Mouse (Mus musculus) hindbrain, embryonic 11.5 days (tissue): ENCODE measurements around the gene Gpr19. TPM values are rescaled to one million over a fixed set of nuclear protein-coding genes. Genes with fewer than 3 reads are reported as not detected.

ENCODE experiments used
- ATAC-seq: fragments of 200-750 bp; cut with Nextera tagmentation; 2 replicates; pipeline ENCODE4 v1.8.0; 2017; ENCODE audit warnings: mild to moderate bottlenecking, moderate TSS enrichment, moderate library complexity; ENCODE audit not compliant: low FRiP score
- DNase-seq: peaks from one replicate; pipeline ENCODE4 v3.0.0-alpha.2; 2015; ENCODE audit warnings: low spot score
- H3K27ac ChIP-seq: fragments of 300-500 bp; sonication (generic); 2 replicates; pipeline ENCODE4 v1.5.1; 2014; ENCODE audit warnings: mild to moderate bottlenecking, low read depth, low read length
- H3K27me3 ChIP-seq: fragments of 300-500 bp; sonication (generic); 2 replicates; pipeline ENCODE4 v1.6.1; 2014; ENCODE audit warnings: mild to moderate bottlenecking, low read length, moderate library complexity, mixed read lengths; ENCODE audit not compliant: control insufficient read depth, insufficient read depth
- H3K36me3 ChIP-seq: fragments of 300-500 bp; sonication (generic); 2 replicates; pipeline ENCODE4 v1.6.1; 2014; ENCODE audit warnings: mild to moderate bottlenecking, low read length, moderate library complexity, mixed read lengths; ENCODE audit not compliant: control insufficient read depth, insufficient read depth
- H3K4me1 ChIP-seq: fragments of 300-500 bp; sonication (generic); replicated peaks from 2 replicates; pipeline ENCODE4 v1.6.1; 2014; ENCODE audit warnings: low read length, mixed read lengths; ENCODE audit not compliant: control insufficient read depth, insufficient read depth
- H3K4me2 ChIP-seq: fragments of 300-500 bp; sonication (generic); replicated peaks from 2 replicates; pipeline ENCODE4 v1.6.1; 2014; ENCODE audit warnings: mild to moderate bottlenecking, low read depth, low read length
- H3K4me3 ChIP-seq: fragments of 300-500 bp; sonication (generic); 2 replicates; pipeline ENCODE4 v1.5.1; 2014; ENCODE audit warnings: low read depth, low read length
- H3K9ac ChIP-seq: fragments of 300-500 bp; sonication (generic); 2 replicates; pipeline ENCODE4 v1.6.1; 2014; ENCODE audit warnings: low read depth, low read length
- H3K9me3 ChIP-seq: fragments of 300-500 bp; sonication (generic); 2 replicates; pipeline ENCODE4 v1.6.1; 2016; ENCODE audit warnings: low read length; ENCODE audit not compliant: control insufficient read depth
- WGBS: fragments of 180-500 bp; shearing (Covaris S2); extraction: QIAGEN DNeasy Blood & Tissue Kit; methylation state at CpG from one replicate; pipeline ENCODE4 v1.1.7; 2014; 5-methylcytosine and 5-hydroxymethylcytosine counted together
- polyA plus RNA-seq: library from polyadenylated mRNA; unstranded; fragments of >200 nt; fragmentation: Nextera tagmentation; extraction: Ambion mirVana; gene quantifications from 2 replicates; pipeline ENCODE4 v1.2.1, GENCODE M21; 2014

The Gpr19 gene
- polyA plus RNA-seq, 1 experiment from 2014 or later = 27.7 TPM

DNA sequence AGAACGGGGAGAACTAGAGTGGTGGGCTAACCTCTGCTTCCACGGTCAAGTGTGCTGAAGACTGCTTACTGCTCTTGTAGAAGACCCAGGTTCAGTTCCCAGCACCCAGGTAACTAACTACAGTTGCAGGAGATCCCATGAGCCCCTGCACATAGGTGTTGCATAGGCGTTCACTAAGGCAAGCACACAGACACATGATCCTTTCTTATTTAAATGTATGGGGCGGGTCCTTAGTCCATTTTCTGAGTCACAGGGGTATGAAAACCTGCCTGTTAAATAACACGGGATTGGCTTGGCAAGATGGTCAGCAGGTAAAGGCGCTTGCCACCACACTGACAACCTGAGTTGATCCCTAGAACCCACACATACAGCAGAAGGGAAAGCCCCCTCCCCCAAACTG is 39.4 kb downstream of the Gpr19 start:
- H3K36me3 ChIP-seq = no peaks in the 10 kb centered on the region
- WGBS = 86% methylated on average over 6 of the region's 6 CpGs
- DNase-seq (no peak), ATAC-seq (no peak)
- H3K9ac ChIP-seq = no peak overlapping the region
- no peak overlapping the region for H3K27ac ChIP-seq
- H3K4me3 ChIP-seq = no peak overlapping the region
- no peak overlapping the region for H3K4me2 ChIP-seq
- no peaks in the 10 kb centered on the region for H3K27me3 ChIP-seq
- no peaks in the 10 kb centered on the region for H3K9me3 ChIP-seq
- H3K4me1 ChIP-seq = peaks cover 5% of the 10 kb centered on the region; the same call in 1 of the 2 replicates

DNA sequence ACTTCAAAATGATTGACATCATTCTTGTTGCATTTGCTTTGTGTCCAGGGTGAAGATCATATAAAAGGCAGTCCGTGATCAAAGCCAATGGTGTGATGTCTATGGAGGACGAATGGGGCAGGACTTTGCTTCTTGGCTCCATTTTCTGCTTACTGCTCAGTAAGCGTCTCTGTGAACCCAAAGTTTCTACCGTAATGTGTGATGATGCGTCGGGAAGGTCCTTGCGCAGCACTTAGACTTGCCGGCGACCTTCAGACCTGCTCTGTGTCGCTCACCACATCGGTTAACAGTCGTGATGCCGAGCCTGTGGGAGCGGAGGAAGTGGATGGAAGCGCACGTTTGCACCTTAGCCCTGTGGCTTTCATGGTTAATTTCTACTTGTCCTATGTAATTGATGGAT is 42.5 kb downstream of the Gpr19 start:
- WGBS = 87% methylated on average over 16 of the region's 16 CpGs

DNA sequence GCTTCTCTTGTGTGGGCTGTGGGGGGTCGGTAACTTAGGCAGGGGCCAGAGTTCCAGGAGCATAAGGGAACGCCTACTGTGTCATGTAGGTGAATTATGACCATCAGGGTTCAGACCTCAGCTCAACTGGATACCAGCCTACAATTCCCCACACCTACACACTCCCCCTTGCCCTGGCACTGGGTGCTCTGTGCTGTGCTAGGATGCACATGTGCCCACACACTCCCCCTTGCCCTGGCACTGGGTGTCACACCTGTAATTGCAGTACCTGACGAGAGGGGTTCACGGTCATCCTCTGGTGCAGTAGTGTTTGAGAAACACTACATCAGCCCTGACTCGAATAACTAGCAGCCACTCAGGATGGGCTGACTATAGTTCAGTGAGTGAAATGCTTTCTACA is 43.6 kb downstream of the Gpr19 start:
- Histone ChIP-seq H3K27me3 (no peaks in the 10 kb centered on the region), H3K4me3 (no peak overlapping the region), H3K27ac (no peak overlapping the region), H3K9ac (no peak overlapping the region), H3K9me3 (no peaks in the 10 kb centered on the region), H3K4me1 (no peaks in the 10 kb centered on the region), H3K36me3 (no peaks in the 10 kb centered on the region), H3K4me2 (no peak overlapping the region)
- ATAC-seq = no peak
- 65% methylated on average over 5 of the region's 5 CpGs for WGBS
- DNase-seq = no peak

More for the DNA sequence above, 42.5 kb downstream of the Gpr19 start:
- Histone ChIP-seq H3K36me3 (no peaks in the 10 kb centered on the region), H3K9me3 (no peaks in the 10 kb centered on the region), H3K4me2 (no peak overlapping the region), H3K27ac (no peak overlapping the region), H3K4me3 (no peak overlapping the region), H3K9ac (no peak overlapping the region), H3K27me3 (no peaks in the 10 kb centered on the region), H3K4me1 (no peaks in the 10 kb centered on the region)
- no peak for ATAC-seq
- no peak for DNase-seq

DNA sequence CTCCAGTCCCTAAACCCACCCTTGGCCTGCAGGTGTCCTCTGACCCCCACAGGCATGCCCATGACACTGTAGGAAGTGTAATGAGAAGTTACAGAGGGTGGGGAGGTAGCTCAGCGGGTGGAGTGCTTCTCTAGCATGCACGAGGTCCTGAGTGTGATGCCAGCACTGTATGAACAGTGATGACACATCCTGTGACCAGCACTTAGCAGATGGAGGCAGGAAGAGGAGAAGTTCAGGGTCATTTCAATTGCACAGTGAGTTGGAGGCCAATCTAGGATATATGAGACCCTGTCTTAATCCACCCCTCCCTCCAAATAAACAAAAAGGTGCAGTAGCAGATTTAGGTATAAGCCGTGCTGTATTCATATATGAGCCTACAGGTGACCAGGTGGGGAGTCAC is 48.4 kb downstream of the Gpr19 start:
- no peak overlapping the region for H3K4me3 ChIP-seq
- no peak overlapping the region for H3K4me2 ChIP-seq
- no peak overlapping the region for H3K9ac ChIP-seq
- H3K9me3 ChIP-seq = no peaks in the 10 kb centered on the region
- 82% methylated on average over 3 of the region's 3 CpGs for WGBS
- ATAC-seq = no peak
- no peaks in the 10 kb centered on the region for H3K4me1 ChIP-seq
- no peak for DNase-seq
- H3K27me3 ChIP-seq = no peaks in the 10 kb centered on the region
- no peak overlapping the region for H3K27ac ChIP-seq
- H3K36me3 ChIP-seq = no peaks in the 10 kb centered on the region

DNA sequence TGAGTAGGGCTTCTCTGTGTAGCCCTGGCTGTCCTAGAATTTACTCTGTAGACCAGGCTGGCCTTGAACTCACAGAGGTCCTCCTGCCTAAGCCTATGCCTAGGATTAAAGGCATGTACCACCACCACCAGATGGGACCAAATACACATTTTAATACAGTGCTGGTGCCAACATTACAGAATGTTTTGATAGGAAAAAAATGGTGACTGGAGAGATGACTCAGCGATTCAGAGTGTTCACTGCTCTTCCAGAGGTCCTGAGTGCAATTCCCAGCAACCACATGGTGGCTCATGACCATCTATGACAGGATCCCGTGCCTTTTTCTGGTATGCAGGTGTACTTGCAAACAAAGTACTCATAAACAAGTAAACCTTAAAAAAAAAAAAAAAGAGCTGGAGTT is 48.9 kb downstream of the Gpr19 start:
- Histone ChIP-seq H3K27me3 (no peaks in the 10 kb centered on the region), H3K4me3 (no peak overlapping the region), H3K4me1 (no peaks in the 10 kb centered on the region), H3K36me3 (no peaks in the 10 kb centered on the region), H3K27ac (no peak overlapping the region), H3K9ac (no peak overlapping the region), H3K4me2 (no peak overlapping the region), H3K9me3 (no peaks in the 10 kb centered on the region)
- ATAC-seq (no peak), DNase-seq (no peak)
- 79% methylated on average over 2 of the region's 2 CpGs for WGBS

DNA sequence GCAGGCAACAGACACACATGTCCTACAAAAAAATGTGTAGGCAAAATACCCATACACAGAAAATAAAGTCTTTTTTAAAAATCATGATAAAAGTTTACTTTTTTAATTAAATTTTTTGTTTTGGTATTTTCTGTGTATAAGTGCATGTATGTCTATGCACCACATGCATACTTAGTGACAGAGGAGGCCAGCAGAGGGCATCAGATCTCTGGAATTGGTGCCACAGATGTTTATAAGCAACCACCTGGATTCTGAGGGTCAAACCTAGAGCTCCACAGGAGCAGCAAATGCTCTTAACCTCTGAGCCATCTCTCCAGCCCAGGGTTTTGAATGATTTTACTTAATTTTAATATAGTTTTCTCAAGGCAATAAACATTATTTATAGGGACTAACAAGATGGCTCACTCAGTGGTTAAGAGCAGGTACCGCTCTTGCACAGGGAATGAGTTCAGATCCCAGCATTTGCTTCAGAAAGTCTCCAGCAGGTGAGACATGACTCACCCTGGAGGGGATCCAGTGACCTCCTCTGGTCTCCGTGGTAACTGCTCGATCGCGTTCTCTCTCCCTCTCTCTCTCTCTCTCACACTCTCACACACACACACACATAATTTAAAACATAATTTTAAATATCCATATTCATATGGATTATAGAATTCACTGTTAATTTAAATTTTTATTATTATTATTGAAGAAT is 50.0 kb downstream of the Gpr19 start:
- Histone ChIP-seq H3K4me1 (no peaks in the 10 kb centered on the region), H3K27ac (no peak overlapping the region), H3K4me2 (no peak overlapping the region), H3K4me3 (no peak overlapping the region), H3K27me3 (no peaks in the 10 kb centered on the region), H3K9me3 (no peaks in the 10 kb centered on the region), H3K9ac (no peak overlapping the region), H3K36me3 (no peaks in the 10 kb centered on the region)
- ATAC-seq (no peak), DNase-seq (peak; percentile 34)
- WGBS = 83% methylated on average over 5 of the region's 5 CpGs

DNA sequence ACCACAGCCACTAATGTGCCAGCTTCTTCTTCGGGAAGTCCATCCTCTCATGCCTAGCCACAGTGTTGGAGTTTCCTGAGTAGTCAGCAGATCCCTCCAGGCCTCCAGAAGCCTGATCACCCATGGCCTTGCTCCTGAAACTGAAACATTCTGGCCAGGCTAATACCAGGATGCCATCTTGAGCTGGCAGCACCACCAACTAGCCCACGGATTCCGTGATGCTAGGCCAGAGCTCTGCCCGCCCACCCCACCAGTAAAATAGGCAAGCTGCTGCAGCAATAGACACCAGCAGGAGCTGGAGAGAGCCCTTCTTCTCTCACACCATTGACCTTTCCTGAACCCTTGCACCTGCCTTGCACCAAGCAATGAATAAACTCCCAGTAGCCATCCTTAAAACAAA is 50.8 kb downstream of the Gpr19 start:
- no peak overlapping the region for H3K4me3 ChIP-seq
- H3K27me3 ChIP-seq = no peaks in the 10 kb centered on the region
- no peak overlapping the region for H3K27ac ChIP-seq
- WGBS = 90% methylated on average over 4 of the region's 4 CpGs
- no peaks in the 10 kb centered on the region for H3K9me3 ChIP-seq
- DNase-seq (no peak), ATAC-seq (no peak)
- H3K36me3 ChIP-seq = no peaks in the 10 kb centered on the region
- H3K4me2 ChIP-seq = no peak overlapping the region
- no peaks in the 10 kb centered on the region for H3K4me1 ChIP-seq
- no peak overlapping the region for H3K9ac ChIP-seq

DNA sequence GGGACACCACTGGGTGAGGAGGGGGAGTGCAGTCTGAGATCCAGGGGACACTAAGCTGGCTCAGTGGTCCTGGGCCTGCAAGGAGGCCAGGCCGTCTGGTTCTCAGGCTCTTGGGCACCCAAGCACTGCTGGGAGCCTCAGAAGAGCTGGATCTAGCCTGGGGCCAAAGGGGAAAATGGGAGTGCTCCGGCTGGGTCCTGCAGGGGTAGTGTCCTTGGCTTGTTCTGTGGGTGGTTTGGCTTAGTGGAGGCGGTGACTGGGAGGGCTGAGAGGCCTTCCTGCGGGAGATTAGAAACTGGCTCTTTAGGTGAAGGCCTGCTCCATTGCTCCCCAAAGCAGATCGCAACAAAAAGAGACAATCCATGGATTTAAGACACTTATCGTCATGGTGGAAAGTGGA is 52.1 kb downstream of the Gpr19 start:
- H3K27me3 ChIP-seq = no peaks in the 10 kb centered on the region
- DNase-seq (no peak), ATAC-seq (no peak)
- H3K9ac ChIP-seq = no peak overlapping the region
- no peaks in the 10 kb centered on the region for H3K9me3 ChIP-seq
- no peak overlapping the region for H3K4me3 ChIP-seq
- H3K36me3 ChIP-seq = no peaks in the 10 kb centered on the region
- H3K4me2 ChIP-seq = no peak overlapping the region
- H3K4me1 ChIP-seq = no peaks in the 10 kb centered on the region
- H3K27ac ChIP-seq = no peak overlapping the region
- WGBS = 84% methylated on average over 6 of the region's 6 CpGs

DNA sequence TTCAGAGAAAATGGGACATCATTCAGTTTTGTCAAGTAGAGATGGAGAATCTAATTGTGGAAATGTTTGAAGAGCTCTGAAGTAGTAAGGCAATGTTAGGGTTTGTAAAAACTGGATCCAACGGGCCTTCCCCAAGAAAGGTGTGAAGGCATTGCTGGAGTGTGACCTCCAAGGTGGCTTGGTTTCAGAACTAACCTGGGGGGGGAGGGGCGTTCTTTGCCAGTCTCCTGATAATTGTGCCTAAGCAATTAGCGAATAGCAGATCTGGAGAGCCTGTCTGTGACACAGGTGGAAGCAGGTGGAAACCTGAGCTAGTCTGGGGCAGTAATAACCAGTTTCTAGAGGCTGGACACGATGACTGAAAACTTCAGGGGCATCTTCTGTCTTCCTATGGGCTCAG is 52.7 kb downstream of the Gpr19 start:
- H3K36me3 ChIP-seq = no peaks in the 10 kb centered on the region
- no peak for ATAC-seq

More for the DNA sequence above, 52.7 kb downstream of the Gpr19 start:
- no peaks in the 10 kb centered on the region for H3K4me1 ChIP-seq
- 80% methylated on average over 4 of the region's 4 CpGs for WGBS
- DNase-seq = no peak
- no peak overlapping the region for H3K27ac ChIP-seq
- no peak overlapping the region for H3K4me3 ChIP-seq
- H3K27me3 ChIP-seq = no peaks in the 10 kb centered on the region
- no peak overlapping the region for H3K4me2 ChIP-seq
- no peak overlapping the region for H3K9ac ChIP-seq
- no peaks in the 10 kb centered on the region for H3K9me3 ChIP-seq
